Mouse (Mus musculus): Measurements from ENCODE around the gene Tcf3.

Gene Tcf3

DNA sequence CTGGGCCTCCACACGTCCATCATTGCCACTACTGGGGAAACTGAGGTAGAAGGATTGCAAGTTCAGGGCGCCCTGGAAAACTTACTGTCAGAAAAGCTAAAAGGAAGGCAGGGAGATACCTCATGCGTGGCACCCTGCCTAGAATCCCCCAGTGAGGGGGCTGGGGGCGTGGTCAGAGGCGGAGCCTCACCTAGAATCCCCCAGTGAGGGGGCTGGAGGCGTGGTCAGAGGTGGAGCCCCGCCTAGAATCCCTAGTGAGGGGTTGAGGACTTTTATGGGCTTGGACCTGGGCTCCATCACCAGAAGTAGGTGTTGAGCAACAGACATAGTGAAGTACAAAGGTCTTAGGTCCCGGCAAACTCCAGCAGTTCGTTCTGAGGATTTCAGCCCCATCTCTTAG lies 2.8 kb upstream of the Tcf3 start:
- peak; percentile 28 for DNase-seq

DNA sequence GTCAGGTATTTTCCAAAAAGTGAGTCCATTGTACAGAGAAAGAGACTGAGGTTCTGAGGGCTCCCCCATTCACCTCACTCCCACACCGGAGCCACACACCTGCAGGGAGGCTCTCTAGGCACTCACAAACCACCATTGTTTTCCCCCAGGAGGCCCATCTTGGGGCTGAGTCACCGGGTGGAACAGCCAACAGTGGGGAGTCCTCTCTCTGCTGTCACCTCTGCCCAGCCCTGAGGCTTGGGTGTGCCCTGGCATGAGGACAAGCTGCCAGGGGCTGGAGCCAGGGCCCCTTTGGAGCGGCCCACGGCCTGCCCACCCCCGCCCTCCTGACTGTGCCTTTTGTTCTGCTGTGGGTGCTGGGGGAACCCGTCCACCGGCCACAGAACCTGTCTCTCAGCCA lies 2.3 kb upstream of the Tcf3 start:
- no peak for DNase-seq

DNA sequence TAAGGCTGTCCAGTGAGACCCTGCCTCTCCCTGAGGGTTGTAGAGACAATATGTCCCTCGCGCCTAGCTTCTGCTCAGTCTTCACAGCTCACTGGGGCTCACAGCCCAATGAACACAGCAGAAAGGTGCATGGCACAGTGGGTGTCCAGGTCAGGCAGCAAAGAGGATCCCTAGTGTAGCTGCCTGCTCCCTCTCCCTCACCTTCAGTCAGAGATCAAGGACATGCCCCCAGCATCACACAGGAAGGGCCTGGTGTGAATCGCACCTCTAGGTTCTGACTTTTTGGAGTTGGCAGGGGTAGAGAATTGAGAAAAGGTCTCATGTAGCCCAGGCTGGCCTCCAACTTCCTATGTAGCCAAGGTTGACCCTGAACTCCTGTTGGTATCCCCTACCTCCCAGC lies 1.4 kb upstream of the Tcf3 start:
- DNase-seq = peak; percentile 21

DNA sequence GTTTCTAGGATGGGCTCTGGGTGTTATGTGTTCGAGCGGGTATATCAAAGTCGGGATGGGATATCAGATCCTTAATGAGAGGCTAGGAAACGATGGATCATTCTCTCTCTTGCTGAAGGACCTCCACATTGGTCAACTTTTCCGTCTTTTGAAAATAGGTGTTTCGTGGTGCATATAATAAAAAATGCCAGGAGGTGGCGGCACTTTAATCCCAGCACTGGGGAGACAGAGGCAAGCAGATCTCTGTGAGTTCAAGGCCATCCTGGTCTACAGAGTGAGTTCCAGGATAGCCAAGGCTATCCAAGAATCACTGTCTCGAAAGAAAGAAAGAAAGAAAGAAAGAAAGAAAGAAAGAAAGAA lies 766 bp upstream of the Tcf3 start:
- DNase-seq = no peak

DNA sequence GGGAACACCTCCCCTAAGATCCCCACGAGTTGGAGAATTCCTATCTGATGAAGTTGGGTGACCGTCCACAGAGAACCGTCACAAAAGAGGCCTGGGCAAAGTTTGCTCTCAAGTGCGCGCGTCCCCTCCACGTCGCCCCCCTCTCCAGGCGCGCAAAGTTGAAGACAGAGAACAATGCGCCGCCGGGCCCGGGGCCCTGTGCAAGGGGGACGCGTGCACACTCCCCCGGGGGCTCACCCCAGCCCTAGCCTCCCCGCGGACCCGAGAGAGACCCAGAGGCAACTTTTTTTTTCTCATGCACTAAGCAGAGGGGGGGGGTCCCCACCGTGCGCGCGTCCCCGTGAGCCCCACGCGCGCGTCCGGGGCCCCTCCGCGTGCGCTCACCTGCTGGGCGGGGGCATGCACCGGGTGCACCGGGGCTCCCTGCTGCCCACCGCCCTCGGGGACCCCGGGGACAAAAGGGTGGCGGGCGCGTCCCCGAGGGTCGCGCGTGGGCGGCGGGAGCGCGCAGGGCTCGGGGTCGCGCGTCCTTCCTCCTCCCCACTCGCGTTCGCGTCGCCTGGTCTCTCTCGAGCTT lies 423 bp downstream of the Tcf3 start:
- DNase-seq = peak; percentile 27

DNA sequence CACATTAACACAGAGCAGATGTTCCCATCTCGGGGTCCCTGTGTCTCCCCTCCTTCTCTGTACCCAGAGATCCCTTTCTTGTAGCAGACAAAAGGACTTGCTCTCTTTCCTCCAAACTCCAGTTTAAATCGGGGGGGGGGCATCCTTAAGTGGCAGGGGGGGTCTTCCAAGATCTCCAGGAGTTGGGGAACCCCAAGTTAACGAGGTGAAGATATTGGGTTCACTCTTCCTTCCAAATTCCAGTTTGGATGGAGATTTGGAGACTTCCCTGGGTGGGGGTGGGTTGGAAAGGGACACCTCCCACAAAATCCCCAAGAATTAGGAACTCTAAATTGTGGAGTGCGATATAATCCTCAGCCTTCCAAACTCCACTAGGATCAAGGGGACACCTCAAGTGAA lies 1.1 kb downstream of the Tcf3 start:
- DNase-seq = no peak

DNA sequence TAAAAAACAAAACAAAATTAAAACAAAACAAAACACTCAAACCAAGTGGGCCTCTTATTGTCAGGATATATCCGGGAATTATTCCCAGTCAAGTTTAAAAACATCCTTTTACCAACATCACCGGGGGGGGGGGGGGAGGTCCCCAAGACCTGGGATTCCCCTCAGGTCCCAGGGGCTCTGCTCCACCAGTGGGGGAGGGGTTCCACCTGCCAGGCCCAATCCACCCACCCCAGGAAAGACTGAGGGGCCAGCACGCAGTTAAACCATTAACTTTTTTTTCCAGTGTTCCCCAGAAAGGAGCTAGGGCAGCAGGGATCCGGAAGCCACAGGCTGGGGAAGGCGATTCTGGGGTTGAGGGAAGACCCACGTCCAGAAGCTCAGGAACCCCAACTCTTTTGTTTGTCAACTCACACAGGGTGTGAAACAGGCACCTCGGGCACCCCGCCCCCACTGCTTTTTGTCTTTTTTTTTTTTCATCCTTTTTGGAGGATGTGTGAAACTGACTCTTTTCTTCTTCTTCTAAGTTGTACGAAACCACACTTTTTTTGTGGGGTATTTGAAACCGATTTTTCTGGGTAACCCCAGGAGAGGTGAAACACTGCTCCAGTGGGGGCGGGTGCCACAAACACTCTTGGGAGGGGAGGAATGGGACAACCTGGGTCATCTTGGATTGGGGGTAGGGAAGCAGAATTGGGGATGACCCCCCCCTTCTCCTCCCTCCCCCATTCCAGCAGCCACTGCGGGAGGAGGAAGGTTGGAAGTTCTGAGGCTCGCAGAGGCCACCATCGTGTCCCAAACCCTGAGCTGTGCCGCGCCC lies 1.7 kb downstream of the Tcf3 start:
- DNase-seq = no peak

DNA sequence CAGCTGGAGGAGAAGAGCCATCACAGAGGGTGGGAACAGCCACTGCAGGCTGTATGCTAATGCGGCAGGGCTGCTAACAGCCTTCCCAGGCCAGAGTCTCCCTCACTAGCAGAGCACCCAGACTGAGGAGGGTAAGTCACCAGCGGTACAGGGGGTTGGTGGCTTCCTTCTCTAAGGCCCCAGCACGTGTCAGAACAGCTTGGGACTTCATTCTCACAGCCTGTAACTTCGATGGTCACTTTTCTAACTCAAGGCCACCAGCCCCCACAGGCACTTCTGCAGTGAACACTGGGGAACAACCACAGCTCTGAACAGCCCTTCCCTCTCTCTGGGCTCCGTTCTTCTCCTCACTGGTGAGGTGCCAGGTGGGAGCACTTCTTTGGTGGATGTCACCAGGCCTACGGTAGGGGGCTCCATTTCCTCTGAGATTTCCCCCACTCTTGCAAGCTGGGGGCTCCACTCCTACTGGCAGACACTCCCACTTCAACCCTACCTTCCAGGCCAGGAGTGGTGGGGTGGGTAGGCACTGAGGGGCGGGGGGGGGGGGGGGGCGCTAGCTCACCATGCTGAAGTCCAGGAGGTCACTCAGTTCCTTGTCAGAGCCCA lies 3.0 kb downstream of the Tcf3 start:
- no peak for DNase-seq

DNA sequence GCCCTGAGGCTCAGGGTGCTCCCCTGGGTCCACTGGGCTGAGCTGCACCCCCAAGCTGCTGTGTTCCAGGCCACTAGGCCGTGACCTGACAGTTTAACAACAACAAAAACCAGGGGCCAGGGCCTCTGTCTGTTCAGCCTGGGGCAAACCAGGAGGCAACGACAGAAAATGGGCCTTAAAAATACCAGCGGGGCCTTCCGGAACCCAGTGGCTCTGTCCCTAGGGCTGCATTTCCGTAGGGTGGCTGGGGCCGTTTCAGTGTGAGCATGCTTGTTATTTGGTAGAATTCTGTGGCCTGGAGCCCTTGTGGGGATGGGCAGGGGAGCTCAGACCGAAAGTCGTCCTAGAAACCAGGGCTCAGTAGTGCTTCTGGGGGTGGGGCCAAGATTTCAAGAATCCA lies 3.6 kb downstream of the Tcf3 start:
- DNase-seq = no peak

DNA sequence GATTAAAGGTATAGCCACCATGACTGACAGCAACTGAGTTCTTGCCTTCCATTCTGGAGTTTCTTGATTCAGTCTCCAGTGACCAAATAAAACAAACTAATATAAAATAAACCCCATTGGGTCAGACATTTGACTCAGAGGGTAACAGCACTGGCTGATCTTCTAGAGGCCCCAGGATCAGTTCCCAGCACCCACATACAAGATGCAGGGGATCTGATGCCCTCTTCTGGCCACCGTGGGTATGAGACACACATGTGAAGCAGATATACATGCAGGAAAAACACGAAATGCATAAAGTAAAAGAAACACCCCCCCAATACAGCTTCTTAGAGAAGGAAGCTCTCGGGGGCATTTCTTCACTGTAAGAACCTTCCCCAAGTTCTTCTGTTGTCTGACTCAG lies 8.4 kb downstream of the Tcf3 start:
- no peak for DNase-seq

DNA sequence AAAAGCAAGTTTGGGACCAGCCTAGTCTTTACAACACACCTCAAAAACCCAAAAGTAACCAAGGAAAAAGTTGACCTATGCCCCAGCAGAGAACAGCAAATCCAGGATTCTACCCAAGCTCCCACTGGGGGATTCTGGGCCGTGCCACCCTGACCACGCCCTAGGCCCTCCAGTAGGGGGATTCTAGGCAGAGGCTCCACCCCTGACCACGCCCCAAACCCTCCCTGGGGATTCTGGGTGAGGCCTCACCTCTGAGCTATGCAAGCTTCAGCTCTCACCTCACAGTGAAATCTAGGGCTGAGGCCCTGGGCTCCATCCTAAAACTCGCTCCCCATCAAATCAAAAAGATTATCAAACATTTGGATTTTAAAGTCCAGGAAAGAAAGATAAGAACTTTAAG lies 9.9 kb downstream of the Tcf3 start:
- DNase-seq = no peak

DNA sequence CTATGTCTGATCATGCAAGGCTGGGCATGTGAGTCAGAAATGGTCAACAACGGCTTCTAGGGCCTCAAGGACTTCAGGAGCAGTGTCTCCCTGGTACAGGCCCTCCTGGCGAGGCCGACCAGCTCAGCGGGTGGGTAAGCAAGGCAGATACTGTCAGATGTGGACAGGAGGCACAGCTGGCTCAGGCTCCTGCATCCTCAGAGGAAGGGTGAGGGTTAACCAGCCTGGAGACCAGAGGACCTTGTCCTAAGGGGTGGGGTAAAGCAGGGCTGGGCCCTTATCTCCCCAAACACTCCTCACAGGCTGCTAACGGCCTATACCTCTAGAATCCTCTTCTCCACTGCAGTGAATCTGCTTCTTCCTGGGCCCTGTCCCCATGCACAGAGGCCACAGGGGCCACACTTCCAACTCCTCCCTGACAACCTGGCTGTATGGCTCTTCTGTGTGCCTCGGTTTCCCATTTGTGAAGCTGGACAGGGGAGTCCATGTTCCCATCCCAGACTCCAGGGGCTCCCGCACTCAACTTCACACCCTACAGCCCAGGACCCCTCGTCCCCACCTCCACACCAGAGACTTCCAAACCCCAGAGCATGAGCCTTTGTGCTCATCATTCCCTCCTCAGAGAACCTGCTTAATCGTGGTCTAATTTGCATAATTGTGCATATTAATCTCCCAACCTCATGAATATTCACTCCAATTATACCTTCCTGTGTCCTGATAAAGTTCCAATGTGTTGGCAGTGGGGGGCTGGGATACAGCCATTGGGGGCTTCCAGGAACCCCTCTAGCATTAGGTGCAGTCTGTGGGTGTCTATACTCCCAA lies 11.6 kb downstream of the Tcf3 start:
- DNase-seq = no peak

DNA sequence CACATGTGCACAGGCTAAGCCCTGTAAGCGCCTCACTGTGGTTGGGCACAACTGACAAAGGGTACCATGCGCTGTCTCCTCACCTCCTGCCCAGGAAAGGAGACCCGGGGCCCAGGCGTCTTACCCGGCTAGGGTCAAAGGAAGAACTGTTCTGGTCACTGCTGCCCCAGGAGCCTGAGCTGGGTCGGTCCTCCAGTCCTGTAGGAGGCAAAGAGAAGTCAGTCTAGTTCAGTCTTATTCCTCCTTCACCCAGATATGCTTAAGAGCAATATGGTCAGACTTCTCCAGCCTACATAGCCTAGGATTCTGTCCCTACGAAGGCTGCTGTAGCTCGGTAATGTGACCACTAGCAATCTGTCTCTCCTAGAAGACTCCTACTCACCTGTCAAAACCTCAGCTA lies 12.2 kb downstream of the Tcf3 start:
- no peak for DNase-seq

DNA sequence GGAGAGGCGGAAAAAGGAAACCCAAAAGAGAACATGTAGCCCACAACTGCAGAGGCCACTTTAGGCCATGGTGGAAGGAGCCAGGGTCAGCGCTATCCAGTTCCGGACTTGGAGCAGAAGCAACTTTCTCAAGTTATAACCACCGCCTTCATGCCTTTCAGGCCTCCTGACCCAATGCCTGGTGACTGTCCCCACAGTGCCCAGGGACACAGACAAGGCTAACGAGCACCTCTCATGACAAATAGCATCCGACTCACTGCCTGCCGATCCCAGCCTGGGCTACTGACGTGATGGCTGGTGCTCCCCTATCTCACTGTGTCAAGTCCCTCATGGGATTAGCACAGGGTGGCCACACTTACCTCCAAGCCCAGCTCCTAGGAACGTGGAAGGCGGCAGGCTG lies 12.7 kb downstream of the Tcf3 start:
- no peak for DNase-seq

DNA sequence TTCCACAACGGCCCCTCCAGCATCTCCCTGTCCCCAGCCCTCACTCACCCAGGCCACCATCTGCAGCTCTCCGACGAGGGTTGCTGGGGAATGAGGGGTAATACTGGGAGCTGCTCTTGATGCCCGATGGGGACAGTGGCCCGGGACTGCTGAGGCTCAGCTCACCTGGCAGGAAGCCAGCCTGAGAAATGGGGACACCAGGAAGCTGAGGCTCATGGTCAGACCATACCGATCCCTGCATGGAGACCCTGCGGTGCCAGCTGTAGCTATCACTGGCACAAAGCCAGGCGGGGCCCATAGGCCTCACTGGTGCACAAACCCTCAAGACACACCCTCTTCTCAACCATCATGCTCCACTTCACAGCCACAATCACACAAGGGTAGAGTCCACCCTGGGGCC lies 14.0 kb downstream of the Tcf3 start:
- no peak for DNase-seq

DNA sequence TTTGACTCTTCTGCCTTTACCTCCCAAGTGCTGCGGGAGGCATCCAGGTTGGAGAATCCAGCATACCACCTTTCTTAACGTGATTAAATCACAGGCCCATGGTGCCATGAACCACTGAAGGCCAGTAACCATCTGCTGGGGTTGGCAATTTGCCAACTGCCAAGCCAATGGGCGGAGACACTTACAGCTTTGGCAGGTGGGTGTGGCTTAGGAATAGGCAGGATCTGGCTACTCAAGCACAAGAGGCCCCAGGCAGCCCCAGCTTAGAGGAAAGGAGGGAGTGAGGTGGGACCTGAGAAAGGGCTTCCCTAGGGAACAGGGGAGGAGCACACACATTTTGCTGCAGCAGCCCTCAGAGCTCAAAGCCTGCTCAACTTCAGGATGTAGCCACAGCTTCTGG lies 15.1 kb downstream of the Tcf3 start:
- DNase-seq = no peak

DNA sequence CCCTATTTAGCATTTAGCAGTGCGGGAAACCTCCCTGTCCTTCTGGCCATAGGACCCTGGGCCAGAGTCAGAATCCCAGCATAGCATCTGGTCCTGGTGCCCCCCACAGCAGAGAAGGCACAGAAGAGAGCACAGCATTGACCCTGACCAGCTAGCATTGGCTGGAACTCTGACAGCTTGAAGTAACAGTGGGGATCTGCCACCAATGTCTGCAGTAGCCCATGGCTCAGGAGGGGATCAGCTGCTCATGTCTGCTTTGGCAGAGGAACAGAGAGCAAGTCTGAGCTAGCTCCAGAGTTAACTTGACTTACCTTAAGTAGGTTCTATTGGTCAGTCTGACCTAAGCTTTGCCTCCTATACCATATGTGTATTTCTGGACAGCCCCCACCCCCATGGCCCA lies 15.6 kb downstream of the Tcf3 start:
- no peak for DNase-seq

DNA sequence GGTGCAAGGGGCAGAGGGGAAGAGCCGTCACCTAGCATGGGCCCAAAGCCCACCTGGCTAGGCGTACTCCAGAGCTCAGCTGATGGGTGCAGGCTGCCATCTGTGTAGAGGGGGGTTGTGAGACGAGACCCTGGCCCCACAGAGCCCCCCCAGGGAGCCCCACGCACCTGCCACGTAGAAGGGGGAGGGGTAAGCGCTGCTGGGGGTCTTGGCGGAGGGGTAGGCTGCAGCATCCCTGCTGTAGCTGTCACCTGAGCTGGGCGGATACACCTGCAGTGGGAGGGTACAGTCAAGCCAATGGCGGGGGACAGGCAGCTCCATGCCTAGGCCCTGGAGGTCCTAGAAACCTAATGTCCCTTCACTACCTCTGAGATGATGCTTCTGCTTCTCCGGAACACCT lies 16.1 kb downstream of the Tcf3 start:
- DNase-seq = no peak

DNA sequence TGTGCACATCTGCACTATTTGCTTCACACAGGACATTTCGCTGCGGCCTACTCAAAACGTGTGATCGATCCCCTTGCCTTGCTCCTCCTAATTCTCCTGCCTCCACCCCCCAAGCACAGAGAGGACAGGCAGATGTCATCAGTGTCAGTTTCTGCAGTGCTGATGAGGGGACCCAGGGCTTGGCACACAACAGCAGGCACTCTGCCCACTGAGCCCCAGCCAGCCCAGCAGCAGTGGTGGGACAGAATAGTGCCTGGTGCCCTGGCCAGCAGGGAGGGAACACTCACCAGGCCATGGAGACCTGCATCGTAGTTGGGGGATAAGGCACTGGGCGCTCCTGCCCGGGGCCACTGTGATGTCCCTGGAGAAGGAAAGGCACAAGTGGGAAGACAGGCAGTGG lies 17.9 kb downstream of the Tcf3 start:
- DNase-seq = no peak

DNA sequence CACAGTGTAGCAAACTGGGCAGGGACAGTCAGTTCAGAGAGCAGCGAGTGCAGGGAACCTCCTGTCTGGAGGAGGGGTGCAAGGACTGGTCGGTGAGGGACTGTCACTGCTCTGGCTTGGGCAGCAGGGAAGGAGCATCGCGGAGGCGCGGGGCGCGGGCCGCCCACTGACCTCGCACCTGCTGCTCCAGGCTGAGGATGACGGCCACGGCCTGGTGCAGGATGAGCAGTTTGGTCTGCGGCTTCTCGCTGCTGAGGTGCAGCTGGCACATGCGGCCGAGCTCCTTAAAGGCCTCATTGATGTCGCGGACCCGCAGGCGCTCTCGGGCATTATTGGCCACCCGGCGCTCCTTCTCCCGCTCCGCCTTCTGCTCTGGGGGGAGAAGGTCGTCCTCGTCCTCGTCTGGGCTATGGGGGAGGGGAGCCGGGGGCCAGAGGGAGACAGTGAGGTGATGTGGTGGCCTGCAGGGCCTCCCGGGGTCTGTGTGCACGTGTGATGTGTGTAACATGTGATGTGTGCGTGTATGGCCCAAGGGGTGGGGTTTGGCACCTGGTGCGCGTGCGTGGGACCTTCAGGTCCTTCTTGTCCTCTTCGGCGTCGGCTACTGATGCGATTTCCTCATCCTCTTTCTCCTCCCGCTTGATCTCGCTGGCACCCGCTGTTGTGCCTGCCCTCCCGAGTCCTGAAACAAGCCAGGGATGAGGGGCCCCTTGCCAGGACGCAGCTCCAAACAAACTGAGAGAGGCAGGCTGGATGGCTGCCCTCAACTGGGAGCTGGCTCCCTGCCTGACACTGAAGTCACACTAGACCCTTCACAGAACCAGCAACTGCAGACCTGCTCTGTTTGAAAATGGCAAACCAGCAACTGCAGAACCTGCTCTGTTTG lies 20.5 kb downstream of the Tcf3 start:
- no peak for DNase-seq

DNA sequence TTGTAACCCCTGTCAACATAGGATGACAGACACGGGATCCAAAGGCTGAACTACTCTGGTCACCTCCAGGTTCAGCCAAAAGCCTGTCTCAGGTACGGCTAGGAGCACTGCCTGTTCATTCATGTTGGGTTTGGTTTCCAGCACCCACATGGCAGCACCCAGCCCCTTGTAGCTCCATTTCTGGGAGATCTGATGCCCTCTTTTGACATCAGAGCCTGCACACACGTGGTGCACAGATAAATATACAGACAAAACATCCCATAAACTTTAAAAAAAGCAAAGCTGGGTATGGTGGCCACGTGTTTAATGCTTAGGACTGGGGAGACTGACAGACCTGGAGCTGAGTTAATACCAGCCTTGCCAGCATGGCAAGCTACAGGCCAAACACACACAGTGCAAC lies 25.5 kb downstream of the Tcf3 start:
- DNase-seq = no peak

DNA sequence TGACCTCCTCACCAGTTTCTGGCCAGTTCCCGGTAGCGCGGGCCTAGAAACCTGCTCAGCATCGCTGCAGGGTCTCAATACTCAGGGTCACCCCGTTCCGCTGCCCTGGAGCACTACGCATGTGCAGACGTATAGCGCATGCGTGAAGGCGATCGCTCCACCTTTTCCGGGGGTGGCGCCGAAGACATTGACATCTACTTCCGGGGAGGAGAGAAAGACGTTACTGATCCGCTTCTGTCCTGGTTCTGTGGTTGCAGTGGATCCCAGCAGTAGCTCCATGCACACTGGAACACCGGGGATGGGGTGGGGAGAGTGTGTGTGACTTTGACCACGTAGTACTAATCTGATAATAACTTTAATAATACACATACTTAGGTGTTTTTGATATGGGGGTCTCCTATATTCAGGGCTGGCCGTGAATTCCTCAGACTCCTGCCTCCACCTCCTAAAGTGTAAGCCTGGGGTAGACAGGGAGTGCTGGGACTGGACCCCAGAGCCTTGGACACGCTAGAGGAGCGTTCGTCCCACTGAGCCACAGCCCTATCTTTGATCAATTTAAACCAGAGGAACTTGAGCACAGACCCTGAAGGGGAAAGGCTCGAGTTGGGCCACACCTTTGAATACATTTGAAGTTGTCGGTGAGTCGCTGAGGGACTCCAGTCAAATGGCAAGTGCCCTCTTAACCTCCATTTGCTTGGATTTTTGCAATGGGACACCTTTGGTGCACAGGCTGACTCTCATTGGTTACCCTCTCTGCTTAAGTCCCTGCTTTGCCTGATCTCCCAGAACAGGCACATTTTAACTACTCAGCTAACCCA lies 26.6 kb downstream of the Tcf3 start, which contains the start of gene Uqcr11:
Gene Uqcr11 (minus strand): TSS at position 147 of the 818 bp plus-strand sequence.
- peak; percentile 97 for DNase-seq
